Mouse (Mus musculus) ES-Bruce4 (cell line): ENCODE data around the gene Tmem126b.

Source experiments
- CTCF ChIP-seq: IDR thresholded peaks from one replicate; pipeline ENCODE4 v1.8.1; 2011; ENCODE audit warnings: low read depth, low read length
- EP300 ChIP-seq: IDR thresholded peaks from 2 replicates; pipeline ENCODE4 v1.6.1; 2011; ENCODE audit warnings: low read depth, low read length; ENCODE audit not compliant: insufficient read depth

GRCm38 (mm10) chr7:90456149-90456844, 19.5 kb downstream of the Tmem126b start:
- no peak for TF ChIP-seq CTCF
- no peak for TF ChIP-seq EP300
